Mouse (Mus musculus): Measurements from ENCODE around the gene S1pr3. TPM values are rescaled to one million over a fixed set of nuclear protein-coding genes. Genes with fewer than 3 reads are reported as not detected.
A peak's percentile ranks its signal among the peaks of the same experiment; 100 is the strongest.

Gene S1pr3
- total and polyA plus RNA-seq, 2 experiments from 2014 or later = 8.5 to 8.6 TPM

- Histone ChIP-seq H3K9me3 (ENCODE audit: low read length) (no peaks in the 10 kb centered on the region), H3K9ac (replicated peaks; ENCODE audit: low read length) (peak overlapping the region; percentile 47), H3K27ac (peak overlapping the region; percentile 37), H3K36me3 (ENCODE audit: insufficient read depth, low read length) (no peaks in the 10 kb centered on the region), H3K27me3 (ENCODE audit: insufficient read depth, low read length) (no peaks in the 10 kb centered on the region), H3K4me2 (ENCODE audit: low read depth, low read length) (peak overlapping the region; percentile 66), H3K4me1 (ENCODE audit: insufficient read depth, low read length) (0 out of 2 replicates have a peak, but pooled peaks cover 3% of the 10 kb centered on the region), H3K4me3 (ENCODE audit: low read length) (peak overlapping the region; percentile 27)
- 7% methylated on average over 20 of the region's 20 CpGs for WGBS
- TF ChIP-seq CTCF (IDR thresholded peaks at IDR 0.05; ENCODE audit: low read depth) = no peak
- DNase-seq (ENCODE audit: low spot score) = peak; percentile 89
- ATAC-seq = peak; percentile 91
Measured at GRCm38 (mm10) chr13:51400736-51401501, 7.5 kb upstream of the S1pr3 start.

GRCm38 (mm10) chr13:51404566-51404965 is 3.9 kb upstream of the S1pr3 start:
- no peak for ATAC-seq
- no peak overlapping the region for H3K27ac ChIP-seq
- 87% methylated on average over 4 of the region's 4 CpGs for WGBS
- no peaks in the 10 kb centered on the region for H3K9me3 ChIP-seq (ENCODE audit: low read length)
- no peaks in the 10 kb centered on the region for H3K36me3 ChIP-seq (ENCODE audit: insufficient read depth, low read length)
- DNase-seq (ENCODE audit: low spot score) = no peak
- no peak overlapping the region for H3K4me3 ChIP-seq (ENCODE audit: low read length)
- H3K9ac ChIP-seq (replicated peaks; ENCODE audit: low read length) = no peak overlapping the region
- H3K4me2 ChIP-seq (ENCODE audit: low read depth, low read length) = no peak overlapping the region
- peaks cover 23% of the 10 kb centered on the region for H3K4me1 ChIP-seq (ENCODE audit: insufficient read depth, low read length)
- H3K27me3 ChIP-seq (ENCODE audit: insufficient read depth, low read length) = no peaks in the 10 kb centered on the region
- no peak for TF ChIP-seq CTCF (IDR thresholded peaks at IDR 0.05; ENCODE audit: low read depth)

DNA sequence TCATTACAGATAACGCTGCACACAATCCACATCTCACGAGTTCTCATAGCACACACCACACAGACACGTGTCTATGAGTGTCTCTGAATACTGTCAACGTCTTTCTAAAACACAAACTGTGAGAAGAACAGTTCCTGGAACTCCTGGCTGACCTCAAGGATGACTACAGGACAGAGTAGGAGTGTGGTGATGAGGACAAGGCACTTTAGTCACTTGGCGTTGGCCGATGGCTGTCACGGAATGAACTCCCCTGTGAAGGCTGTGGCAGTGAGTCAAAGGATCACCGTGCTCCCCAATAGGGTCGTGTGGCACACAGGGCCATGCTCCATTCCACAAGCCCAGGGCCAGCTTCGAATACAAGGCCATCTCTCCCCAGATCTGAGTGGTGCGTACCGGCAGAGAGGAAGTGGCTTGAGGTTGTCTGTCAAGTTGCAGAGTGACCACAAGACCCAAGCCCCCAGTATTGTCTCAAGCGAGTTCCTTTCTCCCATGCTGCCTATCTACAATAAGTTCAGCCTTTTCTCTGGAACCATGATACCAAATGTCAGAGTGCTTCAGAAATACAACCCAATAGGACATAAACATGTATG is 2.6 kb upstream of the S1pr3 start:
- no peak overlapping the region for H3K9ac ChIP-seq (replicated peaks; ENCODE audit: low read length)

GRCm38 (mm10) chr13:51407541-51408217 is 760 bp upstream of the S1pr3 start:
- WGBS = 30% methylated on average over 13 of the region's 13 CpGs
- no peak overlapping the region for H3K9ac ChIP-seq (replicated peaks; ENCODE audit: low read length)

More for the DNA sequence above, 2.6 kb upstream of the S1pr3 start:
- DNase-seq (ENCODE audit: low spot score) (no peak), ATAC-seq (no peak)
- peaks cover 23% of the 10 kb centered on the region for H3K4me1 ChIP-seq (ENCODE audit: insufficient read depth, low read length)
- TF ChIP-seq CTCF (IDR thresholded peaks at IDR 0.05; ENCODE audit: low read depth) = no peak
- H3K36me3 ChIP-seq (ENCODE audit: insufficient read depth, low read length) = no peaks in the 10 kb centered on the region
- H3K27me3 ChIP-seq (ENCODE audit: insufficient read depth, low read length) = no peaks in the 10 kb centered on the region
- no peak overlapping the region for H3K27ac ChIP-seq
- H3K4me3 ChIP-seq (ENCODE audit: low read length) = no peak overlapping the region
- WGBS = 91% methylated on average over 13 of the region's 13 CpGs
- H3K9me3 ChIP-seq (ENCODE audit: low read length) = no peaks in the 10 kb centered on the region
- H3K4me2 ChIP-seq (ENCODE audit: low read depth, low read length) = no peak overlapping the region

GRCm38 (mm10) chr13:51409936-51410481 is 1.6 kb downstream of the S1pr3 start:
- no peak overlapping the region for H3K27ac ChIP-seq
- H3K9me3 ChIP-seq (ENCODE audit: low read length) = no peaks in the 10 kb centered on the region
- no peak for TF ChIP-seq CTCF (IDR thresholded peaks at IDR 0.05; ENCODE audit: low read depth)
- H3K4me3 ChIP-seq (ENCODE audit: low read length) = no peak overlapping the region
- H3K27me3 ChIP-seq (ENCODE audit: insufficient read depth, low read length) = no peaks in the 10 kb centered on the region
- H3K36me3 ChIP-seq (ENCODE audit: insufficient read depth, low read length) = no peaks in the 10 kb centered on the region
- ATAC-seq (no peak), DNase-seq (ENCODE audit: low spot score) (no peak)
- peak overlapping the region; percentile 19 for H3K4me2 ChIP-seq (ENCODE audit: low read depth, low read length)
- peaks cover 20% of the 10 kb centered on the region for H3K4me1 ChIP-seq (ENCODE audit: insufficient read depth, low read length)
- WGBS = 88% methylated on average over 6 of the region's 6 CpGs
- H3K9ac ChIP-seq (replicated peaks; ENCODE audit: low read length) = no peak overlapping the region

More at GRCm38 (mm10) chr13:51407541-51408217, 760 bp upstream of the S1pr3 start:
- no peak overlapping the region for H3K4me3 ChIP-seq (ENCODE audit: low read length)
- H3K27me3 ChIP-seq (ENCODE audit: insufficient read depth, low read length) = no peaks in the 10 kb centered on the region
- peaks cover 20% of the 10 kb centered on the region for H3K4me1 ChIP-seq (ENCODE audit: insufficient read depth, low read length)
- no peaks in the 10 kb centered on the region for H3K36me3 ChIP-seq (ENCODE audit: insufficient read depth, low read length)
- ATAC-seq (no peak), DNase-seq (ENCODE audit: low spot score) (no peak)
- no peaks in the 10 kb centered on the region for H3K9me3 ChIP-seq (ENCODE audit: low read length)
- peak overlapping the region; percentile 71 for H3K4me2 ChIP-seq (ENCODE audit: low read depth, low read length)
- H3K27ac ChIP-seq = no peak overlapping the region
- TF ChIP-seq CTCF (IDR thresholded peaks at IDR 0.05; ENCODE audit: low read depth) = no peak

DNA sequence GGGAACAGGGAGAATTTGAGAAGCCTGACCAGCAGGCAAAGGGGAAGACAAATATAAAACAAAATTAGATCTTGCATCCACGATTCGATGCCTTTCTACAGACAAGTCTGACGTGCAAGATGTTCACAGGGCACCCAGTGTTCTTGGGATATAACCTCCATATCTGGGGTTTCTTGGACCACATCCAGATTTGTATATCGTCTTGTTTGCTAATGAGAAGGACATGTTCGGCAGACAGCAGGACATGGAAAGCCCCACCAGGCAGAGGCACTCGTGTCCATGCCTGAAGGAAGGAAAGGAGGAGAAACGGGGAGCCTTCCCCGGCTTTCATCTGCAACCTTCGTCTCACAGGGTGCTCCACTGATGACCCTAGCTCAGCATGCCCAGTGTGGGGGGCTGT is 2.8 kb downstream of the S1pr3 start:
- peak overlapping the region; percentile 25; the same call in 1 of the 2 replicates for H3K4me2 ChIP-seq (ENCODE audit: low read depth, low read length)
- ATAC-seq (no peak), DNase-seq (ENCODE audit: low spot score) (no peak)
- H3K27me3 ChIP-seq (ENCODE audit: insufficient read depth, low read length) = no peaks in the 10 kb centered on the region
- TF ChIP-seq CTCF (IDR thresholded peaks at IDR 0.05; ENCODE audit: low read depth) = no peak
- no peaks in the 10 kb centered on the region for H3K9me3 ChIP-seq (ENCODE audit: low read length)
- no peak overlapping the region for H3K27ac ChIP-seq
- peaks cover 20% of the 10 kb centered on the region for H3K4me1 ChIP-seq (ENCODE audit: insufficient read depth, low read length)
- no peak overlapping the region for H3K4me3 ChIP-seq (ENCODE audit: low read length)
- 57% methylated on average over 9 of the region's 9 CpGs for WGBS
- no peak overlapping the region for H3K9ac ChIP-seq (replicated peaks; ENCODE audit: low read length)
- H3K36me3 ChIP-seq (ENCODE audit: insufficient read depth, low read length) = no peaks in the 10 kb centered on the region

Data from hindbrain, postnatal 0 days (tissue).